Mouse (Mus musculus) yolk sac, embryonic 10.5 days (tissue): ENCODE measurements around the gene Ttc3.

Source experiments
- DNase-seq: peaks from one replicate; pipeline ENCODE4 v3.0.0-alpha.2; 2017; ENCODE audit warnings: low spot score

The Ttc3 gene

DNA sequence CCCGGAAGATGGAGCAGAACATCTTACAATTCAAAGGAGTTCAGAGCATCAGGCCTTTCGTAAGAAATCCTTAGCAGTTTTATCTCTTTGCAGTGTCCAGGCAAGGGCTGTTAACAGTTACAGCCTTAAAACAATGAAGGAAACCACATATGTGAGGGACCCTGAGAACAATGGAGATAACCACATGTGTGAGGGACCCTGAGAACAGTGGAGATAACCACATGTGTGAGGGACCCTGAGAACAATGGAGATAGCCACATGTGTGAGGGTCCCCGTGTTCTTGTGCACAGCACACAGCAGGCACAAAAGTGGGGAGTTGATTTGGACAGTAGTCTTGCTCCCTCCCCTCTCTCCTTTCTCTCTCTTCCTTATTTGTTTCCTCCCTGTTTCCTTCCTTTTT lies 12.3 kb upstream of the Ttc3 start:
- no peak for DNase-seq

DNA sequence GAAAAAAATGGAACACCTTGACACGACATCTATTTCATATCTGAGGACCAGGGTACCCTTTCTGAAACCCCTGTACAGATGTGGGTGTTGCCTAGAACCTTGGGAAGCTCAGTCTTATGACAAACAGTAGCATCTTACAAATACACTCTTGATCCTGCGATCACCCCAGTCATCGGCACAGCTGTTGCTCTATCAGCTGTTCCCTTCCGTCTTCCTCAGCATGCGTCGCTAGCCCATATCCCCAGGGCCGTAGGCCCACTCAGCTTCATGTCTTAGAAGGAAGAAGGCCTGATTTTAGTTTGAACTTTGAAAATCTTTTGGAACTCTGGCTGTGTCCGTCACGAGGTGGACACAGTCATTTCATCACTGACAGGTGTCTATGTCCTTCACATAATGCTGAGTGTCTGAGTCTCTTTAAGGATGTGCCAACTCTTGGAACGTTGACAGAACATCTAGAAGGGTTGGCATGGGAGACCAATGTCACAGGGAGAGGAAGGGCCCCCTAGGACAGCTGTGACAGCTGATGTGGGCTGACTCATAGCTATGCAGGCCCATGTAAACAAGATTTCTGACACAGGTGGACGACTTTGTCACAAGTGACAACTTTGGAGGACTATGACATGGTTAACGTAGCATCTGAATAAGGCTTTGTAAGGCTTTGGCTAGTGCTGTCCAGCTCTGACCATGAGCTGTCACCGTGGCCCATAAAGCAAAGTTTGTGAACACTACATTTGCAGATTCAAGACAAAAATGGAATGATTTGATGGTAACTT lies 9.7 kb upstream of the Ttc3 start:
- DNase-seq = no peak

DNA sequence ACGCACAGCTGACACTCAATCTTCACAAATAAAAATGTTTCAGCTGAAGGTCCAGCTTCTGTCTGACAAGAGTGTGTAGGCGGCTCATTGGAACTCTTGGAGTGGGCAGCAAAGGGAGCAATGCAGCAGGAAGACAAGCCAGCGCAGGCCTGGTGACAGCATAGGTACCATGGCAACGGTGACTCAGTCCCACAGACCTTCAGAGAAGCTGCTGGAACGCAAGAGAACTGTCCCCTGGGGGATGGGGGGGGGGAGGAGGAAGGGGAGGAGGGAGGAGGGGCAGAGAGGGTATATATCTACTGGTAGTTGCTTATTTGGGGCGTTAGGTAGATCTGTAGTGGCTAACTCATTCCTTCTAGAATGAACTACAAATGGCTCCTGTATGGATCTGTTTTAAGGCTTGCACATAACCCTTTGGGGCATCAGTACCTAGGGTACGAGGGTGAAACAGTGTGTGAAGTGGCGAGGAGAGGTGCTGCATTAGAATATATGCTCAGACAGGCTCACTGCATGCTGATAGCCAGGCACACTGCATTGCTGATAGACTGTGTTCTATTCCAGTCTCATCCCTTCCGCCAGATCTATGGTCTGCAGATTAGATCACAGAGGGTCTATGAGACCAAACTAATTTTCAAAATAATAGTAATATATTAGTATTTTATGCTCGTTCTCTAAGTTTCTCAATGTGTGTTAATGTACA lies 8.1 kb upstream of the Ttc3 start:
- peak; percentile 23 for DNase-seq

GRCm38 (mm10) chr16:94363814-94364213 lies 6.6 kb upstream of the Ttc3 start:
- DNase-seq = no peak

DNA sequence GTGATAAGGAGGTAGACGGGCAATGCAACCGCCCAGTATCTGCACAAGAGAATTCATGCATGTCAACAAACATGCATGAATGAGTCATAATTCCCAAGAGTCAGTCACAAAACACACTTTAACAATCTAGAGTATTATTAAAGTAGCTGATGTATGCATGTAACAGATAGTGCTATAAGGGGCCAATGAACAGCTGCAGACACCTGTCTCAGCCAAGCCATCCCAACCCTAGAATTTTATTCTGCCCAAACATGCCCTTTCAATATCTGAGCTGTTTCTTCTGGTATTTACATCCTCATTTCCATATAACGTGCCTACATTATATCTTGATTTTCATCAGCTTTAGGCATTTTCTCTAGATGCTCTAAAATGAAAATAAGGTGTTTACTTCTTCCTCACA lies 5.0 kb upstream of the Ttc3 start:
- no peak for DNase-seq

GRCm38 (mm10) chr16:94369596-94370172 lies 734 bp upstream of the Ttc3 start:
- no peak for DNase-seq

GRCm38 (mm10) chr16:94370915-94371300 lies 490 bp downstream of the Ttc3 start:
- DNase-seq = peak; percentile 86

GRCm38 (mm10) chr16:94371301-94371931 lies 998 bp downstream of the Ttc3 start, which contains the start of gene Pigp:
TSS of gene Pigp (minus strand) at chr16:94371842.
- peak; percentile 88 for DNase-seq

- no peak for DNase-seq
Observed at GRCm38 (mm10) chr16:94379386-94379785, 9.0 kb downstream of the Ttc3 start.

- DNase-seq = no peak
Observed at GRCm38 (mm10) chr16:94383277-94383676, 12.9 kb downstream of the Ttc3 start.

GRCm38 (mm10) chr16:94387690-94388089 lies 17.3 kb downstream of the Ttc3 start:
- DNase-seq = no peak

DNA sequence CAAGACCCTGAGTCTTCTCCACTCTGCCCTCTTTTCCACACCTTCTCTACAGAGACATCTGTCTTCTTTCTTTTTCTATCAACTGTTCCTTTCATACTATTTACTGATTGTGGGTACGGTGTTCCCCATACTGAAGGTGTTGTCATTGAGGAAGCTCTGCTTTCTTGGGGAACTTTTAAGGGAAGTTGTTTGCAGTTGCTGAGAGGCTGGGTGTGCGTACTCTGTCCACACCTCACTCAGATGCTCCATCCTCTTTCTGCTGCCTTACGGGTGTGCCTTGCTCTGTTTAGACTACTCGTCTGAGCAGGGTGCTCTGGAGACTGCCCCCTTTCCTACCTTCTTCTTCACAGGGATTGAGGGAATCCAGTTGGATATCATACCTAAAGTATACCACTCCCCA lies 21.9 kb downstream of the Ttc3 start:
- no peak for DNase-seq

GRCm38 (mm10) chr16:94395051-94395450 lies 24.6 kb downstream of the Ttc3 start:
- DNase-seq = no peak

GRCm38 (mm10) chr16:94396641-94397040 lies 26.2 kb downstream of the Ttc3 start:
- DNase-seq = no peak

DNA sequence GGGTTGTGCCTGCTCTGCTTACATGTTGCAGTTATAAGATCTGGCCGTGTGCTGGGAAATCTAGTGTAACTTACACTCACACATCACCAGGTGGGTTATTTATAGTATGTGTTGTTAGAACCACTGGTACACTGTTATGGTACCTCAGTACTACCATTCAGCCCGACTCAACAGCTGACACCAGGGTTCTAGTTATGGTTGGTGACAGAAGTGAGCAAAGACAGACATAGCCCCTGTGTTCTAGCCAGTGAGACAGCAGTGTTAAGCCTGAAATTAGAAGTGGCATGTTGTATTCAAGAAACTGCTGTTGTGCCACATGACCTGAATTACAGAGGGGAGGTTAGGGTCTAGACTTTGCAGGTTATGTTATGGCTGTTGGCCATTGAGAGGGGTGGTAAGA lies 28.7 kb downstream of the Ttc3 start:
- DNase-seq = no peak

DNA sequence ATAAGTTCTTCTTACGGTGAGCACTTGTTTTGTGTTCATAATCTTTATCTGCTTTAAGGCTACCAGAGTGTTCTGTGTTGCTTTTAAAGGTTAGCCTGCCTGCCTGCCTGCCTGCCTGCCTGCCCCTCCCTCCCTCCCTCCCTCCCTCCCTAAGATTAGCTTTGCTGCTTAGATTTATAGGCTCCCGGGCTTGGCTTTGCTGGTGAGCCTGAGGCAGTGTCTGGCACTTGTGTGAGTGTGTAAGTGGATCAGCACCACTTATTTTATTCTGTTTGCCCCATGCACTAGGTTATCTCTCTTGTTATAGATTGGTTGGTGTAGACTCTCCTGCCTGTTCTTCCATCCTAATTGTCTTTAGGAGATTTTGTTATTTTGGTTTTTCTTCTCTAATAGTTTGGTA lies 31.2 kb downstream of the Ttc3 start:
- DNase-seq = peak; percentile 28

GRCm38 (mm10) chr16:94402185-94402584 lies 31.8 kb downstream of the Ttc3 start:
- DNase-seq = no peak

- DNase-seq = no peak
Observed at GRCm38 (mm10) chr16:94411287-94411686, 40.9 kb downstream of the Ttc3 start.

DNA sequence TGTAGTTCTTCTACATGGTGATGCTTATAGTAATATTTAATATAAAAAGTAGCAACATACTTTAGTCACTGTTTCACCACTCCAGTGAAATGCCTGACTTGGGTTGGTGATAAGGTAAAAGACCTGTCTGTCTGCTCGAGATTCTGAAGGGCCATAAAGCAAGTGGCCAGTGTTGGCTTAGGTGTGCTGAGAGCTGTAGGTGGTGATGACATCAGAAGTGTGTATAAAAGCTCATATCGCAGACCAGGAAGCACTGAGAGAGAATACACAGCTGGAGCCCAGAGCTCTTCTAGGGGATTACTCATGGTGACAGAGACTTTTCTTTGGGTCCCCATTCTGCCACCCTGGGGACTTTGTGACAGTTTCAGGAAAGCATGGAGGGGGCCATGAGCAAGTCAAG lies 41.8 kb downstream of the Ttc3 start:
- DNase-seq = no peak

- no peak for DNase-seq
Observed at GRCm38 (mm10) chr16:94412760-94413159, 42.3 kb downstream of the Ttc3 start.

GRCm38 (mm10) chr16:94414151-94414550 lies 43.7 kb downstream of the Ttc3 start:
- DNase-seq = no peak

DNA sequence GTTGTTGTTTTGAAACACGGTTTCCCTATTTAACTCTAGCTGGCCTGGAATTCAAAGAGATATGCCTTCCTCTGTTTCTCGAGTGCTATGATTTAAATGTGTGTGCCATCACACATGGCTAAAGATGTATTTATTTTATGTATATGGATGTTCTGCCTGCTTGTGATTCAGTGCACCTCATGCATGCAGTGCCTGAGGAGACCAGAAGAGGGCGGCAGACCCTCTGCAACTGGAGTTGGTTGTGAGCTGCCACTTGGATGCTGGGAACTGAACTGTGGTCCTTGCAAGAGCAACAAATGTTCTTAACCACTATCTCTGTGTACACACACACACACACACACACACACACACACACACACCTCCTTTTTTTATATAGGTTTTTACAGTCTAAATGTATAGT lies 50.1 kb downstream of the Ttc3 start:
- DNase-seq = no peak

- no peak for DNase-seq
Observed at GRCm38 (mm10) chr16:94428948-94429347, 58.5 kb downstream of the Ttc3 start.
